Mouse (Mus musculus): Measurements from ENCODE around the gene Gm8947. TPM values are rescaled to one million over a fixed set of nuclear protein-coding genes. Genes with fewer than 3 reads are reported as not detected.
"Not testable (repeated sequence)": the region's sequence is repeated elsewhere in the genome, so short reads cannot be mapped to it uniquely, and the experiment has no call there.

Gm8947 gene
- polyA plus RNA-seq, 1 experiment from 2014 or later, result 0.16 TPM

DNA sequence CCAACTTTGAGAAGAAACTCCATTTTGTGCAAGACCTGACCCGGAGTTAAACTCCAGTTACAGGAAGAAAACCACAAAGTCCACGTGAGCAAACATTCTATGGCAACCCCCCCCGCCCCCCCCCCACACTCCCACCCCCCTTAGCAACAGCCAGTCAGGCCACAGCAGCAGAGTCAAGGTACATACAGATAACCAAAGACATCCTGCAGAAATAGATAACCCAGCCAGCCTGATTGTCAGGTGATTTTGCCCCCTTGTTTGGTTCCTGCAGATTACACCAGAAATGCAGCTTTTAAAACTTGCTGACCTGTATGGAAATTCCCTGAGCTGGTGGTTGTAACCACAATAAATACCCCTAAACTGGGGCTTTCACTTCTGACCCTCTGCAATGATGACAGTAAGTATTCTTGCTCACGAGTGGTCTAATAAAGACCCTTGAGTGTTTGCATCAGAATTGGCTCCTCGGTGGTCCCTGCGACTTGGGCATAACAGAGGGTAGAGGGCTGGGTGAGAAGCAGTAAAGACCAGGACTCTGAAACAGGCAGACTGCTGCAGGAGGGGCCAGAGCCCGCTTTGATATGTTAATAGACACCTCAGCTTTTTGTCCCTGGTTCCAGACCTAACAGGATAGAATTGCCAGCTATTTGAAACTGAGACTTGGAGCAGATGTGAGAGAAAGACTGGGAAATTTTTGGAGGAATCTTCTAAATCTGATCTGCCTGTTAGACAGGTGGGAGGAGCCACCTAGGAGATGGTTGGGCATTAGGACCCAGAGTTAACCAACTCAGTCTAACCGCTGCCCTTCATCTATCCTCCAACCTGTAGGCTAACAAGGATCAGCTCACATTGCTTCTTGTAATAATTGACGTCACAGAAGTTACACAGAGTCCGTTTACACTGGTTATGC, 14.9 kb upstream of the Gm8947 start:
- no peak for DNase-seq (ENCODE audit: low spot score)
- ATAC-seq (replicated peaks; ENCODE audit: low FRiP score), result peak; percentile 88
- no peaks in the 10 kb centered on the region for H3K27me3 ChIP-seq (ENCODE audit: control insufficient read depth, insufficient read depth, low read length)
- 9% methylated on average over 10 of the region's 10 CpGs for WGBS
- no peaks in the 10 kb centered on the region for H3K36me3 ChIP-seq (ENCODE audit: control insufficient read depth, insufficient read depth, low read length)
- peaks cover 8% of the 10 kb centered on the region for H3K4me1 ChIP-seq (replicated peaks; ENCODE audit: control insufficient read depth, insufficient read depth, low read length)
- 0 out of 2 replicates have a peak overlapping the region, but pooled peaks have one; percentile 7 for H3K4me3 ChIP-seq (ENCODE audit: low read depth, low read length)
- H3K9ac ChIP-seq (ENCODE audit: low read length), result 0 out of 2 replicates have a peak overlapping the region, but pooled peaks have one; percentile 2
- peak overlapping the region; percentile 53 for H3K4me2 ChIP-seq (ENCODE audit: low read depth, low read length, severe bottlenecking)
- H3K27ac ChIP-seq (ENCODE audit: low read depth, low read length), result peak overlapping the region; percentile 59; the same call in 1 of the 2 replicates
- no peaks in the 10 kb centered on the region for H3K9me3 ChIP-seq (ENCODE audit: control insufficient read depth, low read length)

GRCm38 (mm10) chr1:151177937-151178271, 14.3 kb upstream of the Gm8947 start:
- DNase-seq (ENCODE audit: low spot score) (no peak), ATAC-seq (replicated peaks; ENCODE audit: low FRiP score) (peak; percentile 61; the same call in 1 of the 2 replicates)
- 11% methylated on average over 4 of the region's 4 CpGs for whole genome bisulfite sequencing
- H3K36me3 ChIP-seq (ENCODE audit: control insufficient read depth, insufficient read depth, low read length), result no peaks in the 10 kb centered on the region
- H3K27ac ChIP-seq (ENCODE audit: low read depth, low read length), result no peak overlapping the region
- H3K9ac ChIP-seq (ENCODE audit: low read length), result 0 out of 2 replicates have a peak overlapping the region, but pooled peaks have one; percentile 2
- no peaks in the 10 kb centered on the region for H3K27me3 ChIP-seq (ENCODE audit: control insufficient read depth, insufficient read depth, low read length)
- H3K4me1 ChIP-seq (replicated peaks; ENCODE audit: control insufficient read depth, insufficient read depth, low read length), result peaks cover 8% of the 10 kb centered on the region
- 0 out of 2 replicates have a peak overlapping the region, but pooled peaks have one; percentile 7 for H3K4me3 ChIP-seq (ENCODE audit: low read depth, low read length)
- peak overlapping the region; percentile 53 for H3K4me2 ChIP-seq (ENCODE audit: low read depth, low read length, severe bottlenecking)
- no peaks in the 10 kb centered on the region for H3K9me3 ChIP-seq (ENCODE audit: control insufficient read depth, low read length)

DNA sequence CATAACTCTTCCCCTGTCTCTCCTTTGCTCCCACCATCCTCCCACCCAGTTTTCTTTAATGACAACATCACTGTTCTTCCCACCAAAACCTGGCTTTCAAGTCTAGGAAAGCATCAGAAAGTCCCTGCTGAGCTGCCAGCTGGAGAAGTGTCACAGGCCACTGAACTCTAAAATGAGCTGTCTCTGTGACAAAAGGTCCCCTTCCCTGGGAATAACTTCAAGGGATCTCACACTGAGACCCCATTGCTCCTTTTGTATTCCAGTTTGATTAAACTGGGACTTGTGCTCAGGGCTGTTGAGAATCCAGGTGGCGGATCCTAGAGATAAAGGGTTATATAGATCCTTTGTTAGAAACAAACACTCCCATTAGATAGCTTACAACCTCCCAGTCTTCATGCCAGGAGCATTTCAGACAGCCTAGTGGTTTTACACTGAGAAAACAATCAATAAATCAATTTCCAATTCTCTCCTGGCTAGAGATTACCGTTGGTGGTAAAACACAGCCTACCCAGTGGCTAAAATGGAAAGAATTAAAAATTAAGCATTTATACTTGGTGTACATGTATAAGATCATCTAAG, 13.6 kb upstream of the Gm8947 start:
- no peak overlapping the region for H3K27ac ChIP-seq (ENCODE audit: low read depth, low read length)
- WGBS, result 17% methylated on average over 2 of the region's 2 CpGs

DNA sequence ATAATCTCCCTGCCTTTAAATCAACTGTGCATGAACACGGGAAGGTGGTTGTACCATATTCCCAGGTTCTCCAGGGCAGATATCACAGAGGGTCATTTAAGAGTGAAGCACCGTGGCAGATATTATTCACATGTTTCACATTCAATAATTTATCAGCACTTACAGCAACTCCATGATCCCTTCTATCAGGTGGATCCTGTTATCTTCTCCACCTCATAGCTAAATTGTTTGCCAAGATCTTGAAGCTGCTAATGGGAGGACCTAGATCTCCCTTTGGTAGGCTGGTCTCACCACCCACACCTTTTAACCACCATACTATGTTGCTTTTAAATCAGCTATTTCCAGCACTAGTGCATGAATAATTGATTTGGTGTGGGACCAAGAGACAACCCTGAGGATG, 12.0 kb upstream of the Gm8947 start:
- Histone ChIP-seq H3K4me2 (ENCODE audit: low read depth, low read length, severe bottlenecking) (no peak overlapping the region), H3K36me3 (ENCODE audit: control insufficient read depth, insufficient read depth, low read length) (no peaks in the 10 kb centered on the region), H3K9ac (ENCODE audit: low read length) (no peak overlapping the region), H3K27me3 (ENCODE audit: control insufficient read depth, insufficient read depth, low read length) (no peaks in the 10 kb centered on the region), H3K9me3 (ENCODE audit: control insufficient read depth, low read length) (no peaks in the 10 kb centered on the region), H3K4me3 (ENCODE audit: low read depth, low read length) (no peak overlapping the region), H3K27ac (ENCODE audit: low read depth, low read length) (no peak overlapping the region), H3K4me1 (replicated peaks; ENCODE audit: control insufficient read depth, insufficient read depth, low read length) (peaks cover 8% of the 10 kb centered on the region)
- WGBS, result 83% methylated on average over 2 of the region's 2 CpGs
- ATAC-seq (replicated peaks; ENCODE audit: low FRiP score) (no peak), DNase-seq (ENCODE audit: low spot score) (no peak)

More for the DNA sequence above, 13.6 kb upstream of the Gm8947 start:
- H3K9me3 ChIP-seq (ENCODE audit: control insufficient read depth, low read length), result no peaks in the 10 kb centered on the region
- H3K4me2 ChIP-seq (ENCODE audit: low read depth, low read length, severe bottlenecking), result no peak overlapping the region
- peaks cover 8% of the 10 kb centered on the region for H3K4me1 ChIP-seq (replicated peaks; ENCODE audit: control insufficient read depth, insufficient read depth, low read length)
- no peaks in the 10 kb centered on the region for H3K36me3 ChIP-seq (ENCODE audit: control insufficient read depth, insufficient read depth, low read length)
- no peak overlapping the region for H3K4me3 ChIP-seq (ENCODE audit: low read depth, low read length)
- no peak for DNase-seq (ENCODE audit: low spot score)
- H3K9ac ChIP-seq (ENCODE audit: low read length), result no peak overlapping the region
- H3K27me3 ChIP-seq (ENCODE audit: control insufficient read depth, insufficient read depth, low read length), result no peaks in the 10 kb centered on the region
- ATAC-seq (replicated peaks; ENCODE audit: low FRiP score), result peak; percentile 19

DNA sequence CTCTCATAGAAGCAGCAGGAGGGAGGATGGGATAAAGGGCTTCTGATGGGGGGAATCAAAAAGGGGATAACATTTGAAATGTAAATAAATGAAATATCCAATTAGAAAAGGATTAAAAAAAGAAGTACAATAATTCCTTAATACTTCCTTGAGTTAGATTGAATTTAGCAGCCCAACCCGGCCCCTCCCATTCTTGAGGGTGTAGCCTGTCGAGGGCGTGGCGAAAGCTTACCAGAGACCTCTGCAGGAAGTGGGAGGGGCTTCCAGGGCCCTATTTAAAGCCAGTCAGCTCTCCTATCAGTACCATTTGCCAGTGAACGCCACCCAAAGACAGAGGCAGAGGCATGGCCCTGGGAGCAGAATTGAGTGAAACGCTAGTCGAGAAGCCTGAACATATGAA, 9.9 kb upstream of the Gm8947 start, which contains the start of gene Gm47985:
Gene Gm47985, plus strand, starts transcription at position 272 of the 400 bp plus-strand sequence.
- WGBS, result no CpG with 5 or more reads among the region's 7 CpGs
- H3K4me2 ChIP-seq (ENCODE audit: low read depth, low read length, severe bottlenecking); H3K9ac ChIP-seq (ENCODE audit: low read length); H3K36me3 ChIP-seq (ENCODE audit: control insufficient read depth, insufficient read depth, low read length); DNase-seq (ENCODE audit: low spot score); ATAC-seq (replicated peaks; ENCODE audit: low FRiP score); H3K27me3 ChIP-seq (ENCODE audit: control insufficient read depth, insufficient read depth, low read length); H3K9me3 ChIP-seq (ENCODE audit: control insufficient read depth, low read length); H3K27ac ChIP-seq (ENCODE audit: low read depth, low read length); H3K4me1 ChIP-seq (replicated peaks; ENCODE audit: control insufficient read depth, insufficient read depth, low read length); H3K4me3 ChIP-seq (ENCODE audit: low read depth, low read length): not testable (repeated sequence)

- not testable (repeated sequence) for H3K4me3 ChIP-seq (ENCODE audit: low read depth, low read length); H3K36me3 ChIP-seq (ENCODE audit: control insufficient read depth, insufficient read depth, low read length); ATAC-seq (replicated peaks; ENCODE audit: low FRiP score); H3K27me3 ChIP-seq (ENCODE audit: control insufficient read depth, insufficient read depth, low read length); H3K9me3 ChIP-seq (ENCODE audit: control insufficient read depth, low read length); H3K9ac ChIP-seq (ENCODE audit: low read length); H3K4me1 ChIP-seq (replicated peaks; ENCODE audit: control insufficient read depth, insufficient read depth, low read length); H3K4me2 ChIP-seq (ENCODE audit: low read depth, low read length, severe bottlenecking); H3K27ac ChIP-seq (ENCODE audit: low read depth, low read length); DNase-seq (ENCODE audit: low spot score)
- WGBS, result 80% methylated on average over 3 of the region's 3 CpGs
Measured at GRCm38 (mm10) chr1:151186186-151186585, 6.0 kb upstream of the Gm8947 start.

DNA sequence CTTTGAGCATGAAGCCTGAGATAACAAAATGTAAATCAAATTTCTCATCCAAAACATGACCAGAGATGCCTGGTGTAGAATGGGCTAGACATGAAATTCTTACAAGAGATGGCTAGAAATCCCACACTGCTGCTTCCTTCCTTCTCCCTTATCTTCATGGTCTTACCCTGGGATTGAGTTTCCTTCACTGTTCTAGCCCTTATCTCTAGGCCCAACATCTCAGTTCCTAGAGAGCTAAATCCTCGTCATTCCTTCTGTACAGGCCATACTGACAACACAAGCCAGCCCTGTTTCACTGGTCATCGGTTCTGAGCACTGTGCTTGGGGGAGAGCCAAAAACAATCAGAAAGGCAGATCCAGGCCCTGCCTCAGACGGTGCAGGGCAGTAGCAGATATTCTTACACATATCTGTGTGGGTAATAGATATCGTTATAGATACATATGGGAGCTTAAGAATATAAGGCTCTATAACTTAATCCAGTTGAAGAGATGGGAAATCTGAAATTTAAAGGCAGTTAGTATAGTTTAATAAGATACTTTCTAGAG, 5.2 kb upstream of the Gm8947 start:
- H3K4me3 ChIP-seq (ENCODE audit: low read depth, low read length); H3K4me1 ChIP-seq (replicated peaks; ENCODE audit: control insufficient read depth, insufficient read depth, low read length); H3K4me2 ChIP-seq (ENCODE audit: low read depth, low read length, severe bottlenecking); H3K27ac ChIP-seq (ENCODE audit: low read depth, low read length); H3K36me3 ChIP-seq (ENCODE audit: control insufficient read depth, insufficient read depth, low read length); H3K27me3 ChIP-seq (ENCODE audit: control insufficient read depth, insufficient read depth, low read length); H3K9me3 ChIP-seq (ENCODE audit: control insufficient read depth, low read length); H3K9ac ChIP-seq (ENCODE audit: low read length); ATAC-seq (replicated peaks; ENCODE audit: low FRiP score); DNase-seq (ENCODE audit: low spot score): not testable (repeated sequence)
- 86% methylated on average over 4 of the region's 4 CpGs for WGBS

- ATAC-seq (replicated peaks; ENCODE audit: low FRiP score) (no peak), DNase-seq (ENCODE audit: low spot score) (no peak)
- 87% methylated on average over 4 of the region's 4 CpGs for WGBS
- H3K4me1 ChIP-seq (replicated peaks; ENCODE audit: control insufficient read depth, insufficient read depth, low read length), result no peaks in the 10 kb centered on the region
- no peak overlapping the region for H3K27ac ChIP-seq (ENCODE audit: low read depth, low read length)
- H3K4me2 ChIP-seq (ENCODE audit: low read depth, low read length, severe bottlenecking), result no peak overlapping the region
- H3K4me3 ChIP-seq (ENCODE audit: low read depth, low read length), result no peak overlapping the region
- no peak overlapping the region for H3K9ac ChIP-seq (ENCODE audit: low read length)
- no peaks in the 10 kb centered on the region for H3K27me3 ChIP-seq (ENCODE audit: control insufficient read depth, insufficient read depth, low read length)
- no peaks in the 10 kb centered on the region for H3K9me3 ChIP-seq (ENCODE audit: control insufficient read depth, low read length)
- H3K36me3 ChIP-seq (ENCODE audit: control insufficient read depth, insufficient read depth, low read length), result no peaks in the 10 kb centered on the region
Measured at GRCm38 (mm10) chr1:151188469-151188868, 3.7 kb upstream of the Gm8947 start.
